Mouse (Mus musculus): Measurements from ENCODE around the gene Gm21887.
"Not testable (repeated sequence)": the region's sequence is repeated elsewhere in the genome, so short reads cannot be mapped to it uniquely, and the experiment has no call there.

DNA sequence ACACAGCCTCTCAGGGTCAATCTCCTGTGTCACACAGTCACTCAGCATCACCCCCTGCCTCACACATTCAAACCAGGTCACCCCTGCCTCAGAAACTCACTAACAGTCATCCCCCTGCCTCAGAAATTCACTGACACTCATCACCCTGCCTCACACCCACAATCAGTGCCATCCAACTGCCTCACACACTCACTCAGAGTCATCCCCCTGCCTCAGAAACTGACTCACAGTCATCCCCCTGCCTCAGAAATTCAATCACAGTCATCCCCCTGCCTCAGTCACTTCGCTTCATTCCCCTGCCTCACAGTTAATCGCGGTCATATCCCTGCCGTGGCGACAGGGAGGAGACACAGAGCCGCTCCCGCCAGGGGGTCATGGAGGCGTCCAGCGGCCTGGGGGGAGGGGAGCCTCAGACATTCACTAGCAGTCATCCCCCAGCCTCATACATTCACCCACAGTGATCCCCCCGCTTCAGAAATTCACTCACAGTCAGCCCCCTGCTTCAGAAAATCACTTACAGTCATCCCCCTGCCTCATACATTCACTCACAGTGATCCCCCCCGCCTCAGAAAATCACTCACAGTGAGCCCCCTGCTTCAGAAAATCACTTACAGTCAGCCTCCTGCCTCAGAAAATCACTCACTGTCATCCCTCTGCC is 10.1 kb upstream of the Gm21887 start:
- TF ChIP-seq CTCF (IDR thresholded peaks at IDR 0.05; ENCODE audit: insufficient read depth, low read length); POLR2A (IDR thresholded peaks at IDR 0.05; ENCODE audit: borderline replicate concordance, extremely low read depth, low read depth, low read length): not testable (repeated sequence)
